In genomic region chr11:46522719-46523118, GRCm38 (mm10) we compare ENCODE assay signal across 14 mouse cellular contexts. TPM values are rescaled to one million over a fixed set of nuclear protein-coding genes. Genes with fewer than 3 reads are reported as not detected.
DNase-seq lines count a peak whose midpoint lies in the region; TF ChIP-seq lines count a peak whose summit lies in the region.
"Had no signal": no experiment of that assay in that cellular context is flagged by ENCODE, and none has a peak within 500 bp of the region (broad histone marks: within the 10 kb centered on the region; RNA-seq: fewer than 3 reads in every experiment).

No protein-coding gene starts in this region.

- no peak overlapping the region for H3K4me3 ChIP-seq in ES-Bruce4 (ENCODE audit: low read depth, low read length)
- H3K4me3 ChIP-seq in cerebellum, adult 2 months (replicated peaks; ENCODE audit: insufficient read depth, low read depth, low read length) = no peak overlapping the region
- H3K4me3 ChIP-seq: embryonic facial prominence, embryonic 15.5 days had no signal

- H3K4me1 ChIP-seq in ES-Bruce4 (ENCODE audit: control insufficient read depth, insufficient read depth, low read length) = peaks cover 2% of the 10 kb centered on the region
- no peaks in the 10 kb centered on the region for H3K4me1 ChIP-seq in cerebellum, adult 2 months (ENCODE audit: control insufficient read depth, insufficient read depth, low read length)
- H3K4me1 ChIP-seq: embryonic facial prominence, embryonic 15.5 days had no signal

- DNase-seq in adrenal gland, adult 2 months = peak; percentile 3
- DNase-seq in adrenal gland, adult 18-20 months (ENCODE audit: low spot score in 2 of 2) = no peak
- peak; percentile 36 for DNase-seq in kidney, adult 9 months
- DNase-seq in kidney, adult 11 months = no peak
- peak; percentile 39 for DNase-seq in kidney, postnatal 10 days
- no peak for DNase-seq in cerebellum, adult 2 months
- DNase-seq in left cerebral cortex, adult 11 months (ENCODE audit: low spot score) = no peak
- DNase-seq: heart, postnatal 36 days had no signal

- no peak overlapping the region for H3K27ac ChIP-seq in ES-Bruce4 (ENCODE audit: insufficient read depth, low read length)
- H3K27ac ChIP-seq in cerebellum, adult 2 months (ENCODE audit: insufficient read depth, low read length) = no peak overlapping the region
- H3K27ac ChIP-seq: embryonic facial prominence, embryonic 15.5 days had no signal

- no peak overlapping the region for H3K9ac ChIP-seq in ES-Bruce4 (ENCODE audit: low read depth, poor library complexity, severe bottlenecking)
- H3K9ac ChIP-seq: embryonic facial prominence, embryonic 15.5 days had no signal

- TF ChIP-seq EP300 in ES-Bruce4 (IDR thresholded peaks at IDR 0.05; ENCODE audit: insufficient read depth, low read depth, low read length) = no peak

- no peaks in the 10 kb centered on the region for H3K27me3 ChIP-seq in ES-Bruce4 (ENCODE audit: control insufficient read depth, insufficient read depth, low read length, poor library complexity, severe bottlenecking)
- no peaks in the 10 kb centered on the region for H3K27me3 ChIP-seq in cerebellum, adult 2 months (ENCODE audit: control insufficient read depth, insufficient read depth, low read length)
- H3K27me3 ChIP-seq: embryonic facial prominence, embryonic 15.5 days had no signal

- peak; percentile 7 for TF ChIP-seq CTCF in ES-Bruce4 (IDR thresholded peaks at IDR 0.05; ENCODE audit: low read depth, low read length)
- TF ChIP-seq CTCF in cerebellum, adult 2 months (IDR thresholded peaks at IDR 0.05; ENCODE audit: borderline replicate concordance, insufficient read depth, low read depth, low read length) = no peak

- TF ChIP-seq POLR2A in ES-Bruce4 (IDR thresholded peaks at IDR 0.05; ENCODE audit: insufficient read depth, low read length) = no peak
- TF ChIP-seq POLR2A in cerebellum, adult 2 months (IDR thresholded peaks at IDR 0.05; ENCODE audit: borderline replicate concordance, insufficient read depth, low read length) = no peak

- H3K36me3 ChIP-seq in ES-Bruce4 (ENCODE audit: control insufficient read depth, insufficient read depth, low read length, poor library complexity, severe bottlenecking) = no peaks in the 10 kb centered on the region
- H3K36me3 ChIP-seq: embryonic facial prominence, embryonic 15.5 days had no signal

- WGBS in cerebellum, adult 2 months = 84% methylated on average over 3 of the region's 3 CpGs

- H3K9me3 ChIP-seq in ES-Bruce4 (replicated peaks; ENCODE audit: control insufficient read depth, insufficient read depth, low read length, poor library complexity, severe bottlenecking) = no peaks in the 10 kb centered on the region
- H3K9me3 ChIP-seq: embryonic facial prominence, embryonic 15.5 days had no signal

RNA-seq across cellular contexts. Expression of gene Gm12169, which starts 1.3 kb away (rescaled TPM):
- not detected for total RNA-seq in adrenal gland, adult 2 months (2021)
- not detected in 2 replicates for polyA plus RNA-seq in adrenal gland, adult 2 months (2012; rRNA removed)
- not detected for total RNA-seq in adrenal gland, adult 18-20 months (2021)
- not detected in 2 replicates for polyA plus RNA-seq in ES-Bruce4 (2011; ENCODE audit: insufficient read depth, insufficient read length, low read depth, missing spikeins)
- polyA plus RNA-seq in cerebellum, adult 2 months (2012; rRNA removed) = not detected in 2 replicates
- total RNA-seq: gastrocnemius, adult 8-10 months; heart, postnatal 36 days; left cerebral cortex, postnatal 14 days; megakaryocyte-erythroid progenitor cell, adult 5-6 weeks; neutrophil, adult 5-6 weeks had no signal
- polyA plus RNA-seq: embryonic facial prominence, embryonic 15.5 days had no signal

RNA-seq across cellular contexts. Expression of gene BC053393, which starts 48.6 kb away (rescaled TPM):
- total RNA-seq in adrenal gland, adult 2 months (2021) = not detected
- not detected in 2 replicates for polyA plus RNA-seq in adrenal gland, adult 2 months (2012; rRNA removed)
- total RNA-seq in adrenal gland, adult 18-20 months (2021) = not detected
- polyA plus RNA-seq in ES-Bruce4 (2011; ENCODE audit: insufficient read depth, insufficient read length, low read depth, missing spikeins) = not detected in 2 replicates
- not detected in 2 replicates for polyA plus RNA-seq in cerebellum, adult 2 months (2012; rRNA removed)
- total RNA-seq: gastrocnemius, adult 8-10 months; heart, postnatal 36 days; megakaryocyte-erythroid progenitor cell, adult 5-6 weeks; neutrophil, adult 5-6 weeks had no signal
- polyA plus RNA-seq: embryonic facial prominence, embryonic 15.5 days had no signal

Comparison
In these comparisons a context has a peak if more than half of its experiments do, and no peak if none do; other contexts are left out.
1. DNase-seq: peak in adrenal gland, adult 2 months (single experiment), kidney, adult 9 months (single experiment) and kidney, postnatal 10 days (single experiment); none in adrenal gland, adult 18-20 months (0 of 2), kidney, adult 11 months (single experiment), cerebellum, adult 2 months (0 of 2) and left cerebral cortex, adult 11 months (single experiment).